Mouse (Mus musculus): ENCODE results near the gene AU022252. TPM values are rescaled to one million over a fixed set of nuclear protein-coding genes. Genes with fewer than 3 reads are reported as not detected.
A peak's percentile ranks its signal among the peaks of the same experiment; 100 is the strongest.

The AU022252 gene
- total and polyA plus RNA-seq, 3 experiments = 12.3 to 24.9 TPM; not detected in 1

DNA sequence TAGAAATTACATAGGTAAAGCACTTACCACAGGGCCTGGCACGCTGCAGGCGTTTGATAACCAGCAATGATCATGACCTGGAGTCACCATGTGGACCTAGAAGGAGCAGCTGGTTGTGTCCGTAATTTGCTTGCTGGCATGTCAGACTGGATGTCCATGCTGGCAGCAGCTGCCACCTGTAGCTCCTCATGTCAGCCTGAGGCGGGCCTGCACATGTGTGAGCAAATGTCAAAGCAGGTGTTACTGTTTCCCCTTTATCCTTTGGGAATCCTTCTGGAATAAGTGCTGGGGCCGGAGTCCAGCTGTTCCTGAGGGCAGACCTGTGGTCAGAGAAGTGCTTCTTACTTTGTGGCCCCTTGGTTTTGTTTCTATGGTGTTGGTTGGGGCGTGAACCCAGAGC, 34.4 kb downstream of the AU022252 start:
- TF ChIP-seq UBTF (IDR thresholded peaks at IDR 0.05; ENCODE audit: borderline replicate concordance, insufficient read depth, low read depth, low read length) = no peak
- TF ChIP-seq MAX (IDR thresholded peaks at IDR 0.05; ENCODE audit: low read length) = no peak
- TF ChIP-seq EP300 (IDR thresholded peaks at IDR 0.05; ENCODE audit: low read depth in 1 of 2, low read length in 2 of 2) = no peak
- no peak for TF ChIP-seq POLR2AphosphoS5 (IDR thresholded peaks at IDR 0.05; ENCODE audit: borderline replicate concordance, low read depth, low read length)
- no peak for TF ChIP-seq CHD1 (IDR thresholded peaks at IDR 0.05; ENCODE audit: low read depth, low read length)
- TF ChIP-seq KAT2A (conservative IDR thresholded peaks at IDR 0.05; ENCODE audit: low read depth, low read length) = no peak
- no peak for TF ChIP-seq MYB (IDR thresholded peaks at IDR 0.05; ENCODE audit: low read depth, low read length)
- no peak for TF ChIP-seq ZNF384 (IDR thresholded peaks at IDR 0.05; ENCODE audit: low read depth, low read length)
- Histone ChIP-seq H3K4me3 (ENCODE audit: control insufficient read depth in 1 of 2, insufficient read depth in 1 of 2, low read depth in 2 of 2, low read length in 2 of 2) (no peak overlapping the region), H3K27me3 (ENCODE audit: control insufficient read depth in 1 of 2, insufficient read depth in 2 of 2, low read length in 2 of 2) (no peaks in the 10 kb centered on the region), H3K4me1 (ENCODE audit: control insufficient read depth in 1 of 2, insufficient read depth in 2 of 2, low read length in 2 of 2) (peaks cover 12 to 19% of the 10 kb centered on the region in 2 experiments), H3K9ac (ENCODE audit: control insufficient read depth, low read depth, low read length, poor library complexity, severe bottlenecking) (no peak overlapping the region), H3K27ac (ENCODE audit: control insufficient read depth, low read depth, low read length) (no peak overlapping the region), H3K79me2 (ENCODE audit: control insufficient read depth, insufficient read depth, low read length, poor library complexity) (peaks cover 5% of the 10 kb centered on the region; the same call in 1 of the 2 replicates), H3K36me3 (ENCODE audit: control insufficient read depth in 1 of 2, insufficient read depth in 2 of 2, low read length in 2 of 2) (peaks cover 0 to 22% of the 10 kb centered on the region in 2 experiments; a peak in 2 of 4 replicates), H3K9me3 (replicated peaks; ENCODE audit: insufficient read depth, low read length) (no peaks in the 10 kb centered on the region)
- DNase-seq (ENCODE audit: low read depth, low spot score) = no peak

DNA sequence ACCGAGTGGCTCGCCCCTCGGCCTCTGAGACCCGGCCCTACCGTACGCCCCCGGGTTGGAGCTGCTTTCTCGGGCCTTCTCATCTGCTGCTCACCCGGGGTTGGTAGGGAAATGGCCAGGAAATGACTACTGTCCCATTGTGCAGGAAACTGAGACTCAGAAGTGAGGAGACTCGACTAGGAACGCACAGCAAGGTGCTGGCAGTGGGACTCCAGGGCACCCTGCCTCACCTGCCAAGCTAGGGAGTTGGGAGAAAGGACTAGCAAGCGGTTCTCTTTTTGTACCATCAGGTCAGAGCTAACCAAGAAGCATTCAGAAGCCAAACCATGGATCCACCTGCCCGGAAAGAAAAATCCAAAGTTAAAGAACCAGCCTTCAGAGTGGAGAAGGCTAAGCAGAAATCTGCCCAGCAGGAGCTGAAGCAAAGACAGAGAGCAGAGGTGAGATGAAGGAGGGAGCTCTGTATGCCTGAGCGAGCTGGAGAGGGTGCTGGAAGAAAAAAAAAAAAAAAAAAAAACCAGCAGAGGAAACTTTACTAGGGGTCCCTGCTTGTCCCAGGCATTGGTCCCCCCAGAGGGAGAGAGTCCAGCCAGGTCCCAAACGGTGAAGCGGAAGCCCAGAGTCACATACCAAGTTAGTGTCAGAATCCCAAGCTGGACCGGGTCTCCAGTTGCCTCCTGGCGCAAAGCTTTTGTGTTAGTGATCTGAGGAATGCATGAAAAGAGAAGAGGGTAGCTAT, 36.8 kb downstream of the AU022252 start:
- H3K4me1 ChIP-seq (ENCODE audit: control insufficient read depth in 1 of 2, insufficient read depth in 2 of 2, low read length in 2 of 2) = peaks cover 19 to 33% of the 10 kb centered on the region in 2 experiments
- H3K9me3 ChIP-seq (replicated peaks; ENCODE audit: insufficient read depth, low read length) = no peaks in the 10 kb centered on the region
- H3K79me2 ChIP-seq (ENCODE audit: control insufficient read depth, insufficient read depth, low read length, poor library complexity) = peaks cover 5% of the 10 kb centered on the region; the same call in 1 of the 2 replicates
- H3K9ac ChIP-seq (ENCODE audit: control insufficient read depth, low read depth, low read length, poor library complexity, severe bottlenecking) = peak overlapping the region; percentile 88
- TF ChIP-seq MYB (IDR thresholded peaks at IDR 0.05; ENCODE audit: low read depth, low read length) (no peak), NELFE (IDR thresholded peaks at IDR 0.05; ENCODE audit: low read depth, low read length) (no peak), SIN3A (IDR thresholded peaks at IDR 0.05; ENCODE audit: low read length) (0 out of 2 replicates have a peak, but pooled peaks have one; percentile 14), CTCF (IDR thresholded peaks at IDR 0.05 in 2 of 3, conservative IDR thresholded peaks at IDR 0.05 in 1 of 3; ENCODE audit: control insufficient read depth in 1 of 3, insufficient read depth in 1 of 3, low read depth in 2 of 3, low read length in 3 of 3, poor library complexity in 1 of 3, severe bottlenecking in 1 of 3) (no peak), MYC (IDR thresholded peaks at IDR 0.05; ENCODE audit: low read depth, low read length) (no peak), MXI1 (IDR thresholded peaks at IDR 0.05; ENCODE audit: low read depth, low read length) (no peak), ZNF384 (IDR thresholded peaks at IDR 0.05; ENCODE audit: low read depth, low read length) (peak; percentile 52; the same call in 1 of the 2 replicates)
- no peaks in the 10 kb centered on the region for H3K27me3 ChIP-seq (ENCODE audit: control insufficient read depth in 1 of 2, insufficient read depth in 2 of 2, low read length in 2 of 2)
- H3K27ac ChIP-seq (ENCODE audit: control insufficient read depth, low read depth, low read length) = no peak overlapping the region
- peak overlapping the region; percentile 84 to 88 for H3K4me3 ChIP-seq (ENCODE audit: control insufficient read depth in 1 of 2, insufficient read depth in 1 of 2, low read depth in 2 of 2, low read length in 2 of 2)
- DNase-seq (ENCODE audit: low read depth, low spot score) = no peak
- peaks cover 0 to 44% of the 10 kb centered on the region in 2 experiments; a peak in 2 of 4 replicates for H3K36me3 ChIP-seq (ENCODE audit: control insufficient read depth in 1 of 2, insufficient read depth in 2 of 2, low read length in 2 of 2)

Measured in MEL (cell line).